Mouse (Mus musculus): ENCODE measurements around the gene Mdh1.

Gene Mdh1

DNA sequence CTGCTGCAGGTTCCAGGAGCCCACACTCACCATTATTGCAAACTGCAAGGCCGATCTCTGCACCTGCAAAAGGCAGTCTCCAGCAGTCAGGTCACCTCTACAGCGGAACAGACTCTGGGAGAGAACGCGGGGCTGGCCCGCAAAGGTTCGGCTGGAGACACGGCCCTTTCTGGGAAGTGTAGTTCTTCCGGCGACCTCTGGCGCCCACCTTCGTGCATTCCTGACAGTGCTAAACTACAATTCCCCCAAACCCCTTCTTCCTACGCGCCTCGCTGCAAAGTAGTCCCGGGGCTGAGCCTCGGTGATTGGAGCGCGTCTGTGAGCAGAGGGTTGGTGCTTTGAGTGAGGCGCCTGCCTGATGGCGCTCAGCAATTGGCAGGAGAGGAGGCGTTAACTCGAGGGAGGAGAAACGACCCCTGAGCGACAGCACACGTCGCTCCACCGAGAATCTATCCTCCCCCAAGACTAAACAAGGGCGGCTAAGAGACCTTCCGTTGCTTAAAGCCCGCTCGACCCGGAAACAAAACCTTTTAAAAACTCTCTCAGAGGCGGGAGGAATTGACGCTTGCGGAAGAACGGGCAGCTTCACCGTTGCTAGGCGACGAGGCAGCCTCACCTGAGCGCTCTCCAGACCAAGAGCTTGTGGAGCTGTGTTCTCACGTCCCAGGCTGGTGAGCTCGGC, at the start of gene Mdh1, which contains the start of gene Wdpcp:
Mdh1 (minus strand) TSS at position 668 of the 682 bp plus-strand sequence.
Wdpcp (plus strand) TSS at position 536 of the 682 bp plus-strand sequence.
- in situ Hi-C loops (cut with MboI, MseI): loop anchor here (10.0 to 25.0 kb wide), 5 partner anchors 385 to 1435 kb away; partner anchors contain the start of gene Peli1 (in 1 of the 2)

DNA sequence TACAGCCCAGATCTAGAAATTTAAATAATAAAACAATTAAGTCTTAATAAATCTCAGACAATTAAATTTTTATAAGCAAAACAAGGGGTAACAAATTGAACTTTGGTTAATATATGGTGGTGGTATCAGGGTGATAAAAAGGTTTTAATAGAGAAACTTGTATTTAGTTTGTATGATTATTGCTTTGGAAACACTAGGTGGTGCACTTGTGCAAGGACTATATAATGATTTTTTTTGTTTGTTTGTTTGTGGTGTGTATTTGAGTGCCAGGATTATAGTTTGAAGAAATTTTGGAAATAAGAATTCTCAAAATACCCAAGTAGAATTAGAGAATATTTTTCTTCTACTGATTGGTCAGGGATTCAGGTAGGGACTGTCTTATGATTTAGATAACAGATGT, 43.7 kb upstream of the Mdh1 start:
- in situ Hi-C loops (cut with MboI, MseI): no loop called here

DNA sequence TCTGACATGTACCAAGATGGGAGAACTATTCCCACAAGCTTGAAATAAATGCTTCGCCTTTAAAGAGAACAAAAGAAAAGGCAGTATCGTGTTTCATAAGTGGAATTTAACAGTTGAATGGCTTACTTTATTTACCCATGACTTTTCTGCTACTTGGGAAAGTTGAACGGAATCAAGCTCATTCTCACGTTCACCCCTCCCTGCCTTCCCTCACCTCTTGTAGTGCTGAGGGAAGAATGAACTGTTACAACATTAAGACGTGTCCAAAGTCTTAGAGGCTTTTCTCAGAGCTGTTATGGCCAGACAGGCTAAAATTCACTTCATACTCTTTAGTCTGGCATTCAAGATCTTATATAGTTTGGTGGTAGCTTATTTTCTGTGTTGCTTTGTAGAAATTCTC, 30.3 kb upstream of the Mdh1 start:
- in situ Hi-C loops (cut with MboI, MseI): no loop called here

DNA sequence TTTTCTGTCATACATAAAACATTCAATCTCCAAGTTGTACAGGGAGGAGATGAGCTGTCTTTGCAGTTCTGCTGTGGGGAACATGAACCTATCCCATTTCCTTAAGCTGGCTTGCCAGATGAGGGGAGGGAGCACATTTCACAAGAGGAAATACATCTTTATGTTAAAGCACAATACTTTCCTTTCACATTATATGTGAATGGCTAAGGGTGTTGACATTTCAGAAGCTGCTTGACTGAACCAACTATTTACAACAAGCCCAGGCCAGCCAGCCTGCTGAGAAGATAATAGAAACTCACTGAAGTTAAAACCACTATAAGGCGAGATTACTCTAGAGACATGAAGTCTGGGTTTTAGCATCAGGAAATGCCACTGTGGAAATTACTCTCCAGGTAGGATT, 11.1 kb upstream of the Mdh1 start:
- in situ Hi-C loops (cut with MboI, MseI): no loop called here

DNA sequence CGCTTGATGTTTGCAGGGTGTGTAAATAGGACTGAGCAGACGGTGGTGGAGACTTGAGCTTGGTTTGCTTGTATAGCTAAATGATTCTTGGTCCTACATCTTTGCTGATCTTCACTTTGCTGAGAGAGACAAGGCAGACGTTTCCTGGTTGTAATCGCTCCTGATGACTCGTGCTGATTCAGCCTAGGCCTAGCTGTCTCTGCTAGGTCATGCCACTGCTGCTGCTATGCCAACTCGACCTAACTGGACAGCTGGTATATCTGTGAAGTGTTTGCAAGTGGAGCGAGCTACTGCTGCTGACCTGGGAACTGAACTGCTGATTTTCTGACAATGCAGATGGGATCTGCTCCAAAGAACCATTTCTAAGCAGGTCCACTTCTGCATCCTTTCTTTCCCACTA, 9.3 kb upstream of the Mdh1 start:
- in situ Hi-C loops (cut with MboI, MseI): no loop called here

DNA sequence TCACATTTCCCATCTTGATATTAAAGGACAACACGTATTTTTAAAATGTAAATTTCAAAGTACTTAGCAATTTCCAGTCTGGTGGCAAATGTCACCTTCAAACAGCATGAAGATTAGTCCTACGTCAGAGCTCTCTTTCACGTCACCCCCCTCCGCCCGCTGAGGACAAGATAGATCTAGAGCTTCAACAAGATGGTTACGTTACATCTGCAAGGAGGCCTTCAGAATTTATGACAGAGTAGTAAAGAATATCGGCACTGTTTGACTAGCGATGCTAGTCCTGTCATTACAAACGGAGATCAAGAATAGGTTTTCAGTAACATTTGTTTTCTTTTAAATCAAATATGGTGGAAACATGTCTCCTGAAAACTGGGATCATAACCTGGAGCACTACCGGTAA, 1.2 kb downstream of the Mdh1 start:
- in situ Hi-C loops (cut with MboI, MseI): loop anchor here (10.0 to 25.0 kb wide), 5 partner anchors 384 to 1434 kb away; partner anchors contain the start of gene Peli1 (in 1 of the 2)

DNA sequence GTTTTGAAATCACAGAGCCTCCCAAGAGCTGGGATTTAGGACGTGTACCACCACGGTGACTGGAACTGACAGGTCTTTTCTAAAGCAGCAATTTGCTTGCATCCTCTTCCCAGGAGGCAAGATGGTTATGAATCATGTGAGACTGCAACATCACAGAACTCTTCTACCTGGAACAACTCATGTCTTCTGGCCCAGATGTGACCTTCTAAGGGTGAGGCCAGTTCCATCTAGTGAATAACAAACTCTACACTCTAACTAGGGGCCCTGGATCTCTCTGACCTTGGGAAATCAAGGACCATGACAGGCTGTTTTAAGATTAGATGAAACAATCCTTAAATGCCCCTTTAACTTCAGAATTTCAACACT, 2.1 kb downstream of the Mdh1 start:
- in situ Hi-C loops (cut with MboI, MseI): loop anchor here (10.0 to 25.0 kb wide), 5 partner anchors 383 to 1433 kb away; partner anchors contain the start of gene Peli1 (in 1 of the 2)

DNA sequence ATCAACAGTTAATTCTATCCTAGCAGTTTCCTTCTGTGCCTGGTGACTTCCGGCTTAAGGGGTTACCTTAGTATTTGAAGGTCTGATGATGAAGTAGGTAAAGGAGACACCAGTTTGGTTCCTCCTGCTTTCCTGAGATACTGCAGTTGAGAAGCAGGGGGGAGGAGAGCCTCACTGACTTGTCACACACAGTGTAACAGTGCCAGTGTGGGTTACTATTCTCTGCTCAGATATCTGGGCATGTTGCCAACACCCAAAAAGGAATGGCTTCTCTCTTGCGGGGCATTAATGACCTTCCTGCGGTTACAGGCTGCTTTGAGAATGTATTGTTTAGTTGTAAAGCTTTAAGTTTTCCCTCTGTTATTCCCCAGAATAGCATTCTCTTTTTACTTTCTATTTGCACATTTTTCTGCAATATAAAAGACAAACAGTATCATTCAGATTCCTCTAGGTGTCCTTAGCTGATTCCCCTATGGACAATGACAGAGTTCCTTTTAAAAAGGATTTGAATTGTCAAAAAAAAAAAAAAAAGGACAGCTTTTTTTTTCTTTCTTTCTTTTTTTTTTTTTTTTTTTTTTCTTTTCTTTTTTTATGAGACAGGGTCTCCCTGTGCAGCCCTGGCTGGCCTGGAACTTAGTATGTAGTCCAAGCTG, 2.6 kb downstream of the Mdh1 start:
- in situ Hi-C loops (cut with MboI, MseI): loop anchor here (10.0 to 25.0 kb wide), 5 partner anchors 382 to 1432 kb away; partner anchors contain the start of gene Peli1 (in 1 of the 2)

DNA sequence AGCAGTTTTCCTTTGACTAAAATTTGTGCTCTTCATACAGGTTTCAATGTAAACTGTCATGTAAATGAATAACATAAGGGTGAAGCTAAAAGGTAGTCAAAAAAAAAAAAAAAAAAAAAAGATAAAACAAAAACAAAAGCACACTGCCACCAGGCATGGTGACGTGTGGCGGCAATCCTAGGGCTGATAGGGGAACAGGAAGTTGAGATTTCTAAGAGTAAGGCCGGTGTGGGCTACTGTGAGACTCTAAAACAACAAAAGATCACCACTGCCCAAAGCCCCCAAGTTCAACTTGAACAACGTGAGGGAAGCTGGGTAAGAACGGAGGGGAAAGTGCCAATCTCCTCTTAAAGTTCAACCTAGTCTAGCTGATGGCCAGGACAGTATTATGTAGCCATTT, 3.2 kb downstream of the Mdh1 start:
- in situ Hi-C loops (cut with MboI, MseI): loop anchor here in 1 of 2 experiments (25.0 kb wide), 3 partner anchors 382 to 1432 kb away; partner anchors contain the start of gene Peli1

DNA sequence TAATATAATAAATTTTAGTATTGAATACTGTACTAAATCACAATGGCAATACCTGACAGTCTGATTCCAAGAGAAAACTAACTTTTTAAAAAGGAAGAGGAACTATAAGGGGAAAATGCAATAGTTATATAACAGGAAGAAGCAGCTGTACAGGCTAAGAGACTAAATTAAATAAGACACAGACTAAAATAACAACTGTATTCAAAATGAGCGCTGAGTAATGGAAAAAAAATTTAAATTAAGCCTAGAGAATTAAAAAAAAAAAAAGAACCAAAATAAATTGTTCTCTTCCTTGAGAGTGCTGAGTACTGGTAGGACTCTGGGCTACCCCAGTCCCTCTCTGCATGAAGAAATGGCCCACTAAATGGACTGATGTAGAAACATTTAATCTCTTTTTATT, 4.4 kb downstream of the Mdh1 start:
- in situ Hi-C loops (cut with MboI, MseI): loop anchor here in 1 of 2 experiments (25.0 kb wide), 3 partner anchors 380 to 1430 kb away; partner anchors contain the start of gene Peli1

DNA sequence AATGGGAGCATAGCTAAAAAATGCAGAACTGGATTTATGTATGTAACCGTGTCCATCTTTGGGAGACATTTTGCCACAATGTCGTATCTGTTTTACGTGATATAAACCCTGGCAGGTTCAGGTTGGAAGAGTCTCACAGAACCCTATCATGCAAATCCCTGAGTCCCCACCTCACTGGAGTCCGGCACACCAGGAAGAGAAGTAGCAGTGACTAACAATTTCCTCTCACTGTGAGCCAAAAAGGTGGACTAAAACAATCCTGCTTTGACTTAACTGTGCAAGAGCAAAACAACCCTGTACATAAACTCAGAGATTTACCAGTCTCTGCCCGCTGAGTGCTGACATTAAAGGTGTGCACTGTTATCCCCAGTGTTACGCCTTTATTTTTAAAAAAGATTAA, 5.2 kb downstream of the Mdh1 start:
- in situ Hi-C loops (cut with MboI, MseI): loop anchor here in 1 of 2 experiments (25.0 kb wide), 3 partner anchors 380 to 1430 kb away; partner anchors contain the start of gene Peli1

DNA sequence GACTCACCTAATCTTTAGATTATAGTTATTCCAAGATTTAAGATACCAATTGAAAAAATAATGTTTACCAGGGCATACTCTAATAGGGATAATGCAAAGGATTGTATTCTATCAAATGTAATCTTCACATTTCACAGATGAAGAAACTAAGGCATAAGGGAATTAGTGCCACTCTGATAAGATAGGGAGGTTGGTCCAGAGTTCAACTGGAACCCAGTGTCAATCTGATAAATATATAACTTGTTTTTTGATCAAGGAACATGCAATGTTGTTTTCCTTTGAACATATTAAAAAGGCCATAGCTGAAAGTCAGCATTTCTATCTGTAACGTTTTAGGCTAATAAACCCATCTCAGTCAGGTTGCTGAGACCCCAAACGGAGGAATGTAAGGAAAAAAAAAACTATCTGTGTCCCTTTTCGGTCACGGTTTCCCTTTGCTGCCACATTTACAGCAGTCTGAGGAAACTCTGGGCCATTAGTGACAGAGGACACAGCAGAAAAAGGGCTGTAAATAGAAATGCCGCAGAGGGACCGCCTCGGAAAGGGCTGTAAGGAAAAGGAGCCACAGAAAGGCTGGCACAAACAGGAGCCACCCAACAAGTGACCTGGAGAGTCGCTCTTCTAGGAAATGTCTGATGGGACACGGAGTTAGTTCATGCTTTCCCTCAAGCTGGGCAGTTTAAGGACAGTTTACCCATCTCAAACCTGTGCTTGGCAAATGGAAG, 7.3 kb downstream of the Mdh1 start:
- in situ Hi-C loops (cut with MboI, MseI): loop anchor here in 1 of 2 experiments (25.0 kb wide), 3 partner anchors 378 to 1428 kb away; partner anchors contain the start of gene Peli1

DNA sequence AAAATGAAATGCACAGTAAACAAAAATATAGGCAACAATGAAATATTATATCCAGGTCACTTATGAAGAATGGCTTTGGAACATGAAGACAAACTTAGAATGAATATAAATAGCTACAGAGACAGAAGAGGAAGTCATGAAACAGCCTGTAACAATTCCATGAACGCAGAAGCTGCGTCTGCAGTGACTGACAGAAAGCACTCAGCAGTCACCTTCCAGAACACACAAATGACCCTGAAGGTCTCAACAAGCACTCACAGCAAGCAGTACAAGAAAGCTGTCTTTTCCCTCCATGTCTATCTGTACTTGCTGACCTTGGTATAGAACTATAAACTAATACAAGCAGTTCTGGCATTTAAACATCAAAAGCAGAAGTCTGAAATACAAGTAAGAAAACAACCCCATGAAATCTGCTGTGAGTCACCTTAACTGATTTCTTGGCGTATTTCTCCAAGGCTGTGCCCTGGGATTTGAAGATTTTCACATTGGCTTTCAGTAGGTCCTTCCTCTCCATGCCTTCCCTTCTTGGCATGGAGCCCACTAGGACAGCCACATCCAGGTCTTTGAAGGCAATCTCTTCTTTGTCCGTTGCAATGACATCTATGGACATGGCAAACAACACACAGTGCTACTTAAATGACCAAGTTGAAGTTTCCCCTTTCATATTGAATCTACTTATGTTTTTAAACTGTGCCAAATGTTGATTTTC, 8.4 kb downstream of the Mdh1 start:
- in situ Hi-C loops (cut with MboI, MseI): loop anchor here in 1 of 2 experiments (25.0 kb wide), 3 partner anchors 376 to 1426 kb away; partner anchors contain the start of gene Peli1

DNA sequence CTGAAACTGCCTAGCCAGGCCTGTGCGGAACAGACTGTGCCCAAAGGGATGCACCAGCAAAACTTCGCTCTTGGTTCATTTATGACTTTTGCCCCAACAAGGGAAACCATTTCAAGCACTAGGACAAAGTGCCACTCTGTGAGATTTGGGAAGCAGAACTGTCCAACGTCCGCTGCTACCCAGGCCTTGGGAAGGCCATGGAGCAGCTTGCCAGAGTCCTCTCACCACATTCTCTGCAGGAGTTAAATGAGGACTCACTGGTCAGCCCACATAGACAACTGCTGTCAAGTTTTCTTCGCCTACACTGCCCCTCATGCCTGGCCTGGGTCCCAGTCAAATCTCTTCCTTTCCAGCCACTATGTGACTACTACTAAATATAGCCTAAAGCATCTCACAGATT, 10.8 kb downstream of the Mdh1 start:
- in situ Hi-C loops (cut with MboI, MseI): loop anchor here in 1 of 2 experiments (25.0 kb wide), 3 partner anchors 374 to 1424 kb away; partner anchors contain the start of gene Peli1

DNA sequence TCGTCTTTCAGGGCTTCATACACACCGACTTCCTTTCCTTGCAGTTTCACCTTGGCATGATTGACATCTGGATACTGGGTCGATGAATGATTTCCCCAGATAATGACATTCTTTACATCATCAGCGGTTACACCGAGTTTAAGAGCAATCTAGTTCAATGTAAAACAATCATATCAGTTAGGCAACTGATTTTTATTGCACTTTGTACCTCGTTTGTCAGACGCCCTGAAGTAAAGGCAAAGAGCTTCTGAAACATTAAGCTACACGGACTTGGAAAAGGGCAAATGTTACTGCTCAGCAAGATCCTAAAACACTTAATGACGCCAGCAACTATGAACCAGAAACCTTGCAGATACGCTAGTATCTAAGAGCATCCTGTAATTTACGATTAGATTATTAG, 12.4 kb downstream of the Mdh1 start:
- in situ Hi-C loops (cut with MboI, MseI): loop anchor here in 1 of 2 experiments (25.0 kb wide), 3 partner anchors 372 to 1422 kb away; partner anchors contain the start of gene Peli1

DNA sequence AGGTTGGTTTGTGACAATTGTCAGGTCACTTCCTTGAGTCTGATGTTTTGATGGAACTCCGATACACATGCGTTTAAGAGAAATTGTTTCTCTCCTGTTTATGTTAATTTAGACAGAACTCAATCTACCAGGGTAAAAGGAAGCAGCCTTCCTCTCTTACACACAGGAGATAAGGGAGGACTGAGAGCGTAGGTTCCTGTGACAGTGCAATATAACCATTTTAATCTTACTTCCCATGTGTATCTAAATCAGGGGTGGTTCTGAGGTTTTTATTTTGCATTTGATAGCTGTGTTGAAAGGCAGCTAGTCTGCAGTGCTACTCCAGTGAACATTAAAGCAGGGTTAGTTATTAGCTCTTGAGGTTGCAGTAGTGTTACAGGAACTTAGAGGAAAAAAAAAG, 20.1 kb downstream of the Mdh1 start:
- in situ Hi-C loops (cut with MboI, MseI): loop anchor here in 1 of 2 experiments (25.0 kb wide), 3 partner anchors 365 to 1415 kb away; partner anchors contain the start of gene Peli1

DNA sequence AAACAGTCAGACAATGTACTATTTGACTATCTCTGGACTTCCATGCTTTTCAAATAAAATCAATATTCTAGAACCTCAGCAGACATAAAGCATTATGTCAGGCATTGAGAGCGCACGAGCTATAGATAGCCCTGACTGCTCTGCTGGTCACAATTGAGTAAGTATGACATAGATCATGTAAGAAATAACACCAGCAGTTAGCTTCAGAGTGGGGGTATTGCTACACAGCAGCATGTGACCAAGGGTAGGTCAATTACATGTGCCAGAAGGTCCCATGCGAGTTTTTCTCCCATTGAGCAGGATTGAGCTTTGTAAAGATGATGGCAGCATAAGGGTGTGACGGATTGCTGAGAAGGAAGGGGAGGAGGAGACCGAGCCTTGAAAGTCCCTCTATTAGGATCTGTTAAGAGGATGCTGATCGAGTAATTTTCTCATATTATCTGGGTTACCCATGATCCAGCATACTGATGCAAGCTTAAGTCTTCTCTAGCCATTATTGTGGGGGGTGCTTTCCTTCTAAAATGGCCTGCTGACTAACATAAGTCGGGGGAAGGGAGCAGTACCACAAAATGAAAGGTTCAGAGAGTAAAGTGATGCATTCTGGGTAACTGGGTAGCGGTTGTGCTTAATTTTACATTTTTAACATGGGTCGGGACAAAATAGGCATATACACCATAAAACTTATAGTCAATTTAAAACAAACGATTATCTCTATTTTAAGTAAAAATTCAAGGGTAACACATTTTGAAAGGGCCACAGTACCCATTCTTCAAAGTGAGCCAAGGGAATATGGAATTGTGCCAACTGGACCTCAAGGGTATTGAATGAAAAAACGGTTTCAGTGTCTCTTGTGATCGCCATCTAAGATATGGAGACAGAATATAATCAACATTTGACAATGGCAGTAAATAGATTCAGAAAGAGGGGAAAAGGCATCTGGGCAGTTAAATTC, 21.7 kb downstream of the Mdh1 start:
- in situ Hi-C loops (cut with MboI, MseI): loop anchor here in 1 of 2 experiments (25.0 kb wide), 3 partner anchors 363 to 1413 kb away; partner anchors contain the start of gene Peli1

DNA sequence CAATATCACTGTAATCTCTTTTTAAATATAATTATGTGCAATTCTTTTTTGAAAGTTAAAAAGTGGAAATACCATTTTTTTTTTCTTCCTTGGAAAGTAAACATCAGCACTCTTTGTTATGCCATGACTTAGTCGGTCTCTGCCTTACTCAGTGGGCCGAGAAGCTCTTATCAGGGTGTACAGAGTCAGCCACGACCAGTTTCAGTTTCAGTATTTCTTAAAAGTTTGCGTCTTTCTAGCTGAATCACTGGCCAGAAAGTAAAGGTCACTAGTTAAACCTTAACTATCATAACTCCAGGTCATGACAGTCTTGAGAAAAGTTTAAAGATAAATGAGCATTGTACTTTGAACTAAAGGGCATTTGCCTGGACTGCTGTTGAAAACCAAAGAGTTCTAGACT, 22.4 kb downstream of the Mdh1 start:
- in situ Hi-C loops (cut with MboI, MseI): loop anchor here in 1 of 2 experiments (25.0 kb wide), 3 partner anchors 362 to 1412 kb away; partner anchors contain the start of gene Peli1

DNA sequence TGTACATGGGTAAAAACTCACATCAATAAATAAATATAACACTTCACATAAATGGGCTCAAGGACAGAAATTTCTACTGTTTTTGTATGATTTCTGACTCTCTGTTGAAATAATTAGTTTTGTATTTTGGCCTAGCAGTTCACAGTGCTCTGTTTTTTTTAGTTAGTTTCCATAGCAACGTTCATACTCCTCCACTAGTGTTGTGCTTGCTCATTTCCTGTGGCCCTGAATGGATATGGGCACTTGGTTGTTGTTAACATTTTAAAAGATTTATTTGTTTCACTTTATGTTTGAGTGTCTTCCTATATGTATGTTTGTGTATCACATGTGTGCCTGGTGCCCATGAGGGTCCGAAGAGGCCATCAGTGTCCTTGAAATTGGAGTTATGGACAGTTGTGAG, 23.1 kb downstream of the Mdh1 start:
- in situ Hi-C loops (cut with MboI, MseI): no loop called here

Measured in T-helper 17 cell (primary cell).